Mouse (Mus musculus): ENCODE data around the gene Pgpep1l. TPM values are rescaled to one million over a fixed set of nuclear protein-coding genes. Genes with fewer than 3 reads are reported as not detected.

Gene Pgpep1l
- total and polyA plus RNA-seq, 2 experiments from 2014 or later = not detected

GRCm38 (mm10) chr7:68271816-68272215 lies 7.8 kb upstream of the Pgpep1l start:
- TF ChIP-seq CTCF (IDR thresholded peaks at IDR 0.05) = no peak
- Histone ChIP-seq H3K4me1 (ENCODE audit: insufficient read depth, low read length) (peaks cover 9% of the 10 kb centered on the region; the same call in 1 of the 2 replicates), H3K36me3 (ENCODE audit: insufficient read depth, low read length) (no peaks in the 10 kb centered on the region), H3K27me3 (ENCODE audit: insufficient read depth, low read length) (peaks cover 8% of the 10 kb centered on the region; the same call in 1 of the 2 replicates), H3K4me2 (ENCODE audit: low read depth, low read length, poor library complexity, severe bottlenecking) (no peak overlapping the region), H3K4me3 (ENCODE audit: low read depth, low read length) (no peak overlapping the region), H3K9ac (replicated peaks; ENCODE audit: low read length, poor library complexity, severe bottlenecking) (no peak overlapping the region), H3K9me3 (ENCODE audit: low read length) (no peaks in the 10 kb centered on the region), H3K27ac (ENCODE audit: low read depth, low read length) (no peak overlapping the region)
- DNase-seq (ENCODE audit: low spot score) (no peak), ATAC-seq (ENCODE audit: low FRiP score) (no peak)
- 96% methylated on average over 6 of the region's 6 CpGs for WGBS

GRCm38 (mm10) chr7:68270551-68270950 lies 6.5 kb upstream of the Pgpep1l start:
- 67% methylated on average over 4 of the region's 4 CpGs for WGBS
- Histone ChIP-seq H3K36me3 (ENCODE audit: insufficient read depth, low read length) (no peaks in the 10 kb centered on the region), H3K9ac (replicated peaks; ENCODE audit: low read length, poor library complexity, severe bottlenecking) (no peak overlapping the region), H3K27ac (ENCODE audit: low read depth, low read length) (no peak overlapping the region), H3K4me1 (ENCODE audit: insufficient read depth, low read length) (no peaks in the 10 kb centered on the region), H3K4me2 (ENCODE audit: low read depth, low read length, poor library complexity, severe bottlenecking) (no peak overlapping the region), H3K27me3 (ENCODE audit: insufficient read depth, low read length) (no peaks in the 10 kb centered on the region), H3K9me3 (ENCODE audit: low read length) (no peaks in the 10 kb centered on the region), H3K4me3 (ENCODE audit: low read depth, low read length) (no peak overlapping the region)
- ATAC-seq (ENCODE audit: low FRiP score) (no peak), DNase-seq (ENCODE audit: low spot score) (no peak)
- TF ChIP-seq CTCF (IDR thresholded peaks at IDR 0.05) = no peak

- H3K4me2 ChIP-seq (ENCODE audit: low read depth, low read length, poor library complexity, severe bottlenecking) = no peak overlapping the region
- no peak overlapping the region for H3K27ac ChIP-seq (ENCODE audit: low read depth, low read length)
- no peak overlapping the region for H3K4me3 ChIP-seq (ENCODE audit: low read depth, low read length)
- no peak overlapping the region for H3K9ac ChIP-seq (replicated peaks; ENCODE audit: low read length, poor library complexity, severe bottlenecking)
- H3K4me1 ChIP-seq (ENCODE audit: insufficient read depth, low read length) = no peaks in the 10 kb centered on the region; the same call in 1 of the 2 replicates
- H3K27me3 ChIP-seq (ENCODE audit: insufficient read depth, low read length) = no peaks in the 10 kb centered on the region
- no peaks in the 10 kb centered on the region for H3K9me3 ChIP-seq (ENCODE audit: low read length)
- no peak for TF ChIP-seq CTCF (IDR thresholded peaks at IDR 0.05)
- ATAC-seq (ENCODE audit: low FRiP score) = no peak
- WGBS = 27% methylated on average over 6 of the region's 6 CpGs
- no peak for DNase-seq (ENCODE audit: low spot score)
- no peaks in the 10 kb centered on the region for H3K36me3 ChIP-seq (ENCODE audit: insufficient read depth, low read length)
Measured at GRCm38 (mm10) chr7:68266691-68267090, 2.7 kb upstream of the Pgpep1l start.

- Histone ChIP-seq H3K9me3 (ENCODE audit: low read length) (no peaks in the 10 kb centered on the region), H3K4me1 (ENCODE audit: insufficient read depth, low read length) (no peaks in the 10 kb centered on the region; the same call in 1 of the 2 replicates), H3K4me2 (ENCODE audit: low read depth, low read length, poor library complexity, severe bottlenecking) (no peak overlapping the region), H3K4me3 (ENCODE audit: low read depth, low read length) (no peak overlapping the region), H3K27ac (ENCODE audit: low read depth, low read length) (no peak overlapping the region), H3K27me3 (ENCODE audit: insufficient read depth, low read length) (no peaks in the 10 kb centered on the region), H3K9ac (replicated peaks; ENCODE audit: low read length, poor library complexity, severe bottlenecking) (no peak overlapping the region), H3K36me3 (ENCODE audit: insufficient read depth, low read length) (no peaks in the 10 kb centered on the region)
- ATAC-seq (ENCODE audit: low FRiP score) (no peak), DNase-seq (ENCODE audit: low spot score) (no peak)
- TF ChIP-seq CTCF (IDR thresholded peaks at IDR 0.05) = no peak
- WGBS = 39% methylated on average over 7 of the region's 7 CpGs
Measured at GRCm38 (mm10) chr7:68265391-68265790, 1.4 kb upstream of the Pgpep1l start.

- no peak overlapping the region for H3K27ac ChIP-seq (ENCODE audit: low read depth, low read length)
- 15% methylated on average over 14 of the region's 14 CpGs for whole genome bisulfite sequencing
- no peaks in the 10 kb centered on the region for H3K36me3 ChIP-seq (ENCODE audit: insufficient read depth, low read length)
- no peak for TF ChIP-seq CTCF (IDR thresholded peaks at IDR 0.05)
- no peaks in the 10 kb centered on the region; the same call in 1 of the 2 replicates for H3K4me1 ChIP-seq (ENCODE audit: insufficient read depth, low read length)
- peak overlapping the region; percentile 61 for H3K4me2 ChIP-seq (ENCODE audit: low read depth, low read length, poor library complexity, severe bottlenecking)
- ATAC-seq (ENCODE audit: low FRiP score) (peak; percentile 27; the same call in 1 of the 2 replicates), DNase-seq (ENCODE audit: low spot score) (peak; percentile 77)
- no peaks in the 10 kb centered on the region for H3K9me3 ChIP-seq (ENCODE audit: low read length)
- no peak overlapping the region for H3K9ac ChIP-seq (replicated peaks; ENCODE audit: low read length, poor library complexity, severe bottlenecking)
- no peaks in the 10 kb centered on the region for H3K27me3 ChIP-seq (ENCODE audit: insufficient read depth, low read length)
- H3K4me3 ChIP-seq (ENCODE audit: low read depth, low read length) = peak overlapping the region; percentile 32; the same call in 1 of the 2 replicates
Measured at GRCm38 (mm10) chr7:68264531-68264930, 498 bp upstream of the Pgpep1l start.

GRCm38 (mm10) chr7:68263346-68264027 lies 546 bp downstream of the Pgpep1l start:
- DNase-seq (ENCODE audit: low spot score) = no peak
- no peak for TF ChIP-seq CTCF (IDR thresholded peaks at IDR 0.05)
- Histone ChIP-seq H3K27me3 (ENCODE audit: insufficient read depth, low read length) (no peaks in the 10 kb centered on the region), H3K9ac (replicated peaks; ENCODE audit: low read length, poor library complexity, severe bottlenecking) (no peak overlapping the region), H3K36me3 (ENCODE audit: insufficient read depth, low read length) (no peaks in the 10 kb centered on the region), H3K9me3 (ENCODE audit: low read length) (no peaks in the 10 kb centered on the region), H3K4me3 (ENCODE audit: low read depth, low read length) (peak overlapping the region; percentile 32; the same call in 1 of the 2 replicates), H3K4me2 (ENCODE audit: low read depth, low read length, poor library complexity, severe bottlenecking) (peak overlapping the region; percentile 61), H3K4me1 (ENCODE audit: insufficient read depth, low read length) (no peaks in the 10 kb centered on the region; the same call in 1 of the 2 replicates), H3K27ac (ENCODE audit: low read depth, low read length) (no peak overlapping the region)
- ATAC-seq (ENCODE audit: low FRiP score) = peak; percentile 13; the same call in 1 of the 2 replicates
- WGBS = 55% methylated on average over 8 of the region's 8 CpGs
